27 mouse cellular contexts compared by ENCODE assay signal in genomic region chr1:20571469-20571868, GRCm38 (mm10). TPM values are rescaled to one million over a fixed set of nuclear protein-coding genes. Genes with fewer than 3 reads are reported as not detected.
"Had no signal": no experiment of that assay in that cellular context is flagged by ENCODE, and none has a peak within 500 bp of the region (broad histone marks: within the 10 kb centered on the region; RNA-seq: fewer than 3 reads in every experiment).

No protein-coding gene starts in this region.

- H3K9me3 ChIP-seq: heart, embryonic 10.5 days; heart, embryonic 12.5 days; hindbrain, embryonic 10.5 days; hindbrain, embryonic 12.5 days; intestine, embryonic 15.5 days; limb, embryonic 10.5 days; limb, embryonic 12.5 days had no signal

- H3K4me2 ChIP-seq: heart, embryonic 12.5 days; hindbrain, embryonic 12.5 days; hindbrain, embryonic 14.5 days; intestine, embryonic 15.5 days; limb, embryonic 12.5 days had no signal

- ATAC-seq: hindbrain, embryonic 16.5 days; inflammation-experienced regulatory T-cells, adult 6 months; intestine, embryonic 15.5 days; intestine, postnatal 0 days had no signal

- H3K4me1 ChIP-seq: heart, embryonic 10.5 days; heart, embryonic 12.5 days; hindbrain, embryonic 12.5 days; intestine, embryonic 15.5 days; limb, embryonic 10.5 days; limb, embryonic 12.5 days had no signal

- DNase-seq: gastrocnemius, adult 2 months; gastrocnemius, postnatal 10 days; gastrocnemius, postnatal 25 days; heart, adult 18-20 months; heart, postnatal 10 days; heart, postnatal 4 days; kidney, adult 18-20 months; kidney, adult 8-10 months; kidney, postnatal 10 days; kidney, postnatal 25 days; kidney, postnatal 4 days; liver had no signal

- H3K4me3 ChIP-seq: gastrocnemius, adult 2 months; heart, embryonic 10.5 days; heart, embryonic 12.5 days; hindbrain, embryonic 10.5 days; hindbrain, embryonic 12.5 days; intestine, embryonic 15.5 days; layer of hippocampus, adult 2 months; left cerebral cortex, adult 2 months; limb, embryonic 10.5 days; limb, embryonic 12.5 days had no signal

- H3K27ac ChIP-seq: gastrocnemius, adult 2 months; heart, embryonic 10.5 days; hindbrain, embryonic 10.5 days; hindbrain, embryonic 12.5 days; hindbrain, embryonic 14.5 days; intestine, embryonic 15.5 days; layer of hippocampus, adult 2 months; left cerebral cortex, adult 2 months; limb, embryonic 10.5 days; limb, embryonic 12.5 days had no signal

- H3K36me3 ChIP-seq: heart, embryonic 10.5 days; heart, embryonic 12.5 days; hindbrain, embryonic 10.5 days; hindbrain, embryonic 12.5 days; intestine, embryonic 15.5 days; limb, embryonic 10.5 days; limb, embryonic 12.5 days had no signal

- H3K9ac ChIP-seq: heart, embryonic 12.5 days; hindbrain, embryonic 12.5 days; hindbrain, embryonic 14.5 days; intestine, embryonic 15.5 days; limb, embryonic 12.5 days had no signal

- H3K27me3 ChIP-seq: heart, embryonic 12.5 days; hindbrain, embryonic 12.5 days; intestine, embryonic 15.5 days; limb, embryonic 12.5 days had no signal

RNA-seq across cellular contexts. Expression of gene Pkhd1, which starts 46.4 kb away (rescaled TPM):
- polyA plus RNA-seq: heart, embryonic 12.5 days; heart, embryonic 14.5 days; heart, embryonic 16.5 days; hindbrain, embryonic 10.5 days; hindbrain, embryonic 12.5 days; inflammation-experienced regulatory T-cells, adult 6 months had no signal
